18 mouse cellular contexts compared by ENCODE assay signal in genomic region chr10:45886636-45887035, GRCm38 (mm10).
"Had no signal": no experiment of that assay in that cellular context is flagged by ENCODE, and none has a peak within 500 bp of the region (broad histone marks: within the 10 kb centered on the region; RNA-seq: fewer than 3 reads in every experiment).

No protein-coding gene starts in this region.

- H3K36me3 ChIP-seq: midbrain, embryonic 10.5 days; midbrain, embryonic 13.5 days; midbrain, embryonic 15.5 days; neural tube, embryonic 13.5 days; neural tube, embryonic 15.5 days; stomach, embryonic 15.5 days had no signal

- H3K4me3 ChIP-seq: midbrain, embryonic 10.5 days; midbrain, embryonic 13.5 days; midbrain, embryonic 15.5 days; myocyte; neural tube, embryonic 13.5 days; neural tube, embryonic 15.5 days; stomach, embryonic 15.5 days had no signal

- H3K9me3 ChIP-seq: midbrain, embryonic 10.5 days; midbrain, embryonic 13.5 days; midbrain, embryonic 15.5 days; neural tube, embryonic 13.5 days; neural tube, embryonic 15.5 days; stomach, embryonic 15.5 days had no signal

- ATAC-seq: midbrain, embryonic 13.5 days; midbrain, embryonic 15.5 days had no signal

- H3K27ac ChIP-seq: midbrain, embryonic 10.5 days; midbrain, embryonic 13.5 days; midbrain, embryonic 15.5 days; neural tube, embryonic 13.5 days; neural tube, embryonic 15.5 days; stomach, embryonic 15.5 days; stomach, postnatal 0 days had no signal

- DNase-seq: lung, adult 18-20 months; lung, embryonic 14.5 days; lung, postnatal 10 days; lung, postnatal 4 days; retina, postnatal 1 day; right cerebral cortex, adult 18-20 months; right cerebral cortex, postnatal 25 days; thymus, adult 2 months; thymus, postnatal 25 days; thymus, postnatal 4 days had no signal

- H3K27me3 ChIP-seq: midbrain, embryonic 13.5 days; midbrain, embryonic 15.5 days; neural tube, embryonic 13.5 days; neural tube, embryonic 15.5 days; stomach, embryonic 15.5 days had no signal

- H3K9ac ChIP-seq: lung, embryonic 14.5 days; midbrain, embryonic 13.5 days; midbrain, embryonic 15.5 days; neural tube, embryonic 13.5 days; neural tube, embryonic 15.5 days; stomach, embryonic 15.5 days had no signal

- H3K4me2 ChIP-seq: lung, embryonic 14.5 days; midbrain, embryonic 13.5 days; midbrain, embryonic 15.5 days; neural tube, embryonic 13.5 days; neural tube, embryonic 15.5 days; stomach, embryonic 15.5 days had no signal

- H3K4me1 ChIP-seq: midbrain, embryonic 10.5 days; stomach, embryonic 15.5 days had no signal
